Mouse (Mus musculus): ENCODE measurements at regions not wholly inside any gene's neighbourhood (a gene's known extent, or its start where the extent isn't known, plus 50 kb on each side); places are given as distances from the start of the nearest gene placed in this dataset.
"Not testable (repeated sequence)": the region's sequence is repeated elsewhere in the genome, so short reads cannot be mapped to it uniquely, and the experiment has no call there.

DNA sequence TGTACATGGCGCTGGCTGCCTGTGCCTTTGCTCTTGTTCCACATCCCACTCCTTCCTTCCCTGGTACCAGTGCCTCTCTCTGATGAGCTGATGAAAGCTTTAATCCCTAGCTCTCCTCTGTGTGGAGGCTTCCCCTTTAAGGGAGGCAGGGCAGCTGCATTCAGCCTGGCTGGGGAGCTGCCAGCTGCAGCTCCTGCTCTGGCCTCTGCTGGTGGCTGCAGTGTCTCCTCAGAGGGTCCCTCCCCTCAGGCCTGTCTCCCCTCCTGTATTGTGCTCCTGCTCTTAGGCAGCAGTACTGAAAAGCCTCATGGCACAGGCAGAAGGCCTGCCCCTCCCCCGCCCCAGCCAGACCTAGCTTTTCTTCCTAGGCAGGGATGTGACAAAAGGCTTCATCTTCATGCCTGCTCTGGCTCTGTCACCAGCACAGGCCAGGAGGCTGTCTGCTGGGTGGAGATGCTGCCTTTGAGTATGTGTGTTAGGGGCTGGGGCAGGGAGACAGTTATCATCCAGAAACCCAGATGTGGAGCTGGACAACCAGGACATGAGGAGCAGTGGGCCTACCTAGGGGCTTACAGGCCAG, 97.7 kb upstream of the Zcchc13 start:
- DNase-seq, result not testable (repeated sequence)

- DNase-seq, result no peak
Observed at GRCm38 (mm10) chrX:103533306-103533705, 97.1 kb upstream of the Zcchc13 start.

- no peak for DNase-seq
Observed at GRCm38 (mm10) chrX:103533831-103534230, 96.6 kb upstream of the Zcchc13 start.

- DNase-seq, result no peak
Observed at GRCm38 (mm10) chrX:103546490-103547202, 83.7 kb upstream of the Zcchc13 start.

GRCm38 (mm10) chrX:103551304-103551703, 79.1 kb upstream of the Zcchc13 start:
- DNase-seq, result no peak

- DNase-seq, result no peak
Observed at GRCm38 (mm10) chrX:103553196-103553595, 77.2 kb upstream of the Zcchc13 start.

DNA sequence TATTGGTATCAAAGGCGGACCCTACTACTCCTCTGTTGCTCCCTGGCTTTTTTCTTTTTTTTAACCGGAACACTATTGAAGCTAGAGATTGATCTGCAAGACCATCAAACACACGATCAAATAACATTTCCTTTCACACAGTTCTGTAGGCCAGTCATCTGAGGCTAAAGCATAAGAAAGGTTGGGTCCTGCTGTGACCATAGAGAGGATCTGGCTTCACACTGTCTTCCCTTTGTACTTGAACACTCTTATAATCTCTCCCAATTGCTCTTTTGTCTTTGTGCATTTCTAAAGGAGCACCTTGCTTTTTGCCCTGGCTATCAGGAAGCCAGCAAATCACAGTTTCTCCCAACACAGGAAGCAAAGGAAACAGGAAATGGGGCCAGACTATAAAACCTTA, 76.8 kb upstream of the Zcchc13 start:
- DNase-seq, result no peak

DNA sequence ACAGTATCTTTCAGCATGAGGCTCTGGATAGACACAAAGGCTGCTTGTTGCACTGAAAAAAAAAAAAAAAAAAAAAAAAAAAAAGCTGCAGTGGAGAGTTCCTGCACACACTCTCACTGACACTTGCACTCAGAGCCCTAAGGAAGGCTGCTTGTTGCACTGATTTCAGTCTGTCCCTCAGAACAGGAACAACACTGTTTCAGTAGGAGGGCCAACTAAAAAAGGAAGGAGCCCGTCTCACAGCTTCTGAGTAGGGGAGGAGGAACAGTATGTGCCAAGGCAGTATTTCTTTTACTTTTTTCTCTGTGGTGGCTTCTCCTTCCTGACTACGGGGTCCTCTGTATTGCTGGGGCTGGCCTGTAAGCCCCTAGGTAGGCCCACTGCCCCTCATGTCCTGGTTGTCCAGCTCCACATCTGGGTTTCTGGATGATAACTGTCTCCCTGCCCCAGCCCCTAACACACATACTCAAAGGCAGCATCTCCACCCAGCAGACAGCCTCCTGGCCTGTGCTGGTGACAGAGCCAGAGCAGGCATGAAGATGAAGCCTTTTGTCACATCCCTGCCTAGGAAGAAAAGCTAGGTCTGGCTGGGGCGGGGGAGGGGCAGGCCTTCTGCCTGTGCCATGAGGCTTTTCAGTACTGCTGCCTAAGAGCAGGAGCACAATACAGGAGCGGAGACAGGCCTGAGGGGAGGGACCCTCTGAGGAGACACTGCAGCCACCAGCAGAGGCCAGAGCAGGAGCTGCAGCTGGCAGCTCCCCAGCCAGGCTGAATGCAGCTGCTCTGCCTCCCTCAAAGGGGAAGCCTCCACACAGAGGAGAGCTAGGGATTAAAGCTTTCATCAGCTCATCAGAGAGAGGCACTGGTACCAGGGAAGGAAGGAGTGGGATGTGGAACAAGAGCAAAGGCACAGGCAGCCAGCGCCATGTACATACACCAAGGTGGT, 75.1 kb upstream of the Zcchc13 start:
- not testable (repeated sequence) for DNase-seq

DNA sequence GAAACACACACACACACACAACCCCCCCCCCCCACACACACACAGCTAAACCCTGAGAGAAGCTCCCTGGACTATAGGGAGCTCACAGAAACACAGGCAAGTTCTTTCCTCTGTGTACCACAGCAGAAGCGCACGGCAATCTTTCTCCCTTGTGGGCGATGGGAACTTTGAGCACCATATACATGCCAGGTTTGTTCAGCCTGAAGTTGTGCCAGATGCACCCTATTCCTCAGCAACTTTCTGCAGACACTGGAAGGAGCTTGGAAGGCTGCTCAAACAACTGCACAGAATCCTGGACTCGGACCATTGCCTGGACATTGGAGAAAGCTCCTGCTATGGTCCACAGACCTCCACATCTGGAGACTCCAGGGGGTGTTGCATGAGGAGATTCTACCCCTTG, 74.3 kb upstream of the Zcchc13 start:
- no peak for DNase-seq

DNA sequence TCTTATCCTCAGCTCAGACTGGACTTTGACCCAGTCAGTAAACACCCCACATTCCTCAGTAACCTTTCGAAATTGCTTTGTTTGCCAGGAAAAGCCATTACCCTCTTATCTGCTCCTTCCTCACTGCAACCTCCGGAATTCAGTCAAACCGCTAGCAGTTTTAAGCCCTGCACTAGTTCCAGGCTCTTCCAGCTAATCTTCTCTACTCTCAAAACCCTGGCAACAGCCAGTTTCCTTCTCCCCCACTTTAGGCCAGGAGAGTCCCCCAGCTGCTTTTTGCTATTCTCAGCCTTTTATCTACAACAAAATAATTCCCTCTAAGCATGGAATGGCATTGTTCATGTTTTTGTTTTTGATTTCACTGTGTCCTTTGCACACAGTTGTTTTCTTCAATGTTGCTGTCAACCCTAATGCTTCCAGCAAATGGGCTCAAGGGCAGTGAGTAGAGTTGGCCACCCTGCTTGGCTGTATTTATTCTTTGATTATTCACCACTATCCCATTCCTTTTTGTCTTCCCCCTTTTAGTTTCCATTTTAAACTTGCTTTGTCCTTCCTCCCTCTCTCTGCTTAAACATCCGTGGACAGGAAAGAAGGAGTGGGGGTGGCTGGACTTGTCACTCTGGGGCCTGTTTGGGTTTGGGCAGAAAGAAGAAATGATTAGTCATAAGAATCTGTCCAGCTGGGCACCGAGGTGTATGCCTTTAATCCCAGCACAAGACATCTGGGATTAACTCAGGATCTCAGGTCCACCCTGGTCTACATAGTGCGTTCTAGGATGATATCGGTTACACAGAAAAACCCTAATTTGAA, 73.5 kb upstream of the Zcchc13 start:
- DNase-seq, result no peak

- no peak for DNase-seq
Observed at GRCm38 (mm10) chrX:103557496-103557895, 72.9 kb upstream of the Zcchc13 start.

GRCm38 (mm10) chrX:103563531-103564246, 66.7 kb upstream of the Zcchc13 start:
- peak; percentile 60 for DNase-seq

DNA sequence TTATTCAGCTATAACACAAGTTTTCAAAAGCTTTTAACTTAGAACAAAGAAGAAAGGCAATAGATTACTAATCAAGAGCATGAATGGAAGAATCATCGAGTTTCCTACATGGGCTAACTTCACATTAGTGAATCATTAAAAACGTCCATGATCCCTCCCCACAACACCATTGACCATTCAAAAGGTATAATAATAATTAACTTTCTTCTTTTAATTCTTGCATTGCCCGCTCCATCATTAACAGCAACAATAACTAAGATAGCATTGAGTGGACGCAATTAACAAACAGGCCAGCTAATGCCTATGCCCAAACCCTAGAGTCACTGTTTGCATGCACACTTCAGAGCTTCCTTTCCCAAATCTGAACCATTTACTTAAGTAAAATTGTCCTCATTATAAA, 57.0 kb upstream of the Zcchc13 start:
- DNase-seq, result no peak

GRCm38 (mm10) chrX:103579484-103579883, 50.9 kb upstream of the Zcchc13 start:
- no peak for DNase-seq

Small RNA genes lying in the stretch of these regions (microRNA-seq; reads per million reads assigned to microRNA genes)
- gene Mir374b, result 0 reads per million in 2 experiments
- gene Mir374c, result 0 reads per million in 2 experiments
- 255 to 304 reads per million in 2 experiments for gene Mir421
